Mouse (Mus musculus) spleen, postnatal 10 days (tissue): ENCODE results near the gene Ralgps1.
"Not testable (repeated sequence)": the region's sequence is repeated elsewhere in the genome, so short reads cannot be mapped to it uniquely, and the experiment has no call there.

Source experiments
- DNase-seq, 2 experiments: peaks; one replicate each; pipeline ENCODE4 v3.0.0; 2021 to 2022; ENCODE audit warnings: low spot score in 2 of 2

Ralgps1 gene

DNA sequence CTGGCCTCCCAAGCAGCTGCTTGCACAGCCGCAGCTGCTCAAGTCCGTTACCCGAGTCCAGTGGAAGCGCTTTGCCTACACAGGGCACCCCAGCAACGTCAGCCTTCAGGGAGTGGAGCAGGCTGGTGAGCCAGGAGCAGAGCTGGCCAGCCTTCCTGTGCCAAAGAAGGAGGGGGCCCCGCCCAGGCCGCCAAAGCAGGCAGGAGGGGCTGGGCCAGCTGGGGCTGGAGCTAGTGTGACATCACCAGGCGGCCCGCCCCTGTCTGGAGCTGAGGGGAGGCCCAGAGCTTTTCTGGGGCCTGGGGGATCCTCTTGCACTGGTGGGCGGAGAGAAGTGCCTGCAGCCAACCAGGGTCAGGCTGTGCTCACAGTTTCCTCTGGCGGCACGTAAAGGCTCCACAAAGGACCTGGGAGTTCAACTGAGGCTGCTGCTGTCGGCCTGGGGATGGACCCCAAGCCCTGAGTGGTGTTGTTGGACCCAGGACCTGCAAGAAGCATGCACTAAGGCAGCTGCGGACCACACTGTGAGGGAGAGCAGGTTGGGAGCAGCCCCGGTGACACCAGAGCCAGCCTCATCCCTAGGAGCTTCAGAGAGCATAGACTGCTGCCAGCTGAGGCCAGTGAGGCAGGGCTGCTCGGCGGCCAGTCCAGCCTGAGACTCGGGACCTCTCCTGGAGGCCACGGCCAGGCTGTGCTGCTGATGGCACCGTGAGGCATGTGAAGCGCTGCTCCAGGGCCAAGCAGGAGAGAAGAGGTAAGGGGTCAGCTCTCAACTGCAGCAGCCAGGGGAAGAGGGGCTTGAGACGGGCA lies 155.4 kb downstream of the Ralgps1 start, which contains the start of gene Angptl2:
Gene Angptl2, plus strand, starts transcription at position 370 of the 810 bp plus-strand sequence.
- DNase-seq = peak in 1 of 2 experiments; percentile 64

DNA sequence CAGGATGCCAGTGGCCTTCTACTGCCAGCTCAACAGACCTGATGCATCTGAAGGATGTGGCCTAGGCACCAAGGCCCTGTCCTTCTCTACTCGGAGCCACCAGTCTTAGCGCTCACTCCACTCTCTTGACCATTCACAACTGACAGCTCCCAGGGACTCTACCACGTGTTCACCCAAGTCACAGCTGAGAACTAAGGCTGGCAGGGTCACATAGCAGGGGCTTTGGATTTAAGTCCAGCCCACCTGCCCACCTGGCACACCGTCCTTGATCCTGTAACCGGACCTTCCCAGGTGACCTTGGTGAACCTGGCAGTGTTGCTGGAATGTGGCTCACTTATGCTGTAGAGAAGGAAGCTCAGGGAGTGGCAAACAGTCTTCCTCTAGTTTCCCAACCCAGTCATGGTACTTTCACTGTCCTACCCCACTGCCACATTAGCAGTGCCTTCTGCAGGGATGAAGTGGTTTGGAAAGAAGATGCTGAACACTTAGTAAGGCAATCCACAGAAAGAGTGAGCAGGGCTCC lies 156.0 kb downstream of the Ralgps1 start:
- no peak for DNase-seq

DNA sequence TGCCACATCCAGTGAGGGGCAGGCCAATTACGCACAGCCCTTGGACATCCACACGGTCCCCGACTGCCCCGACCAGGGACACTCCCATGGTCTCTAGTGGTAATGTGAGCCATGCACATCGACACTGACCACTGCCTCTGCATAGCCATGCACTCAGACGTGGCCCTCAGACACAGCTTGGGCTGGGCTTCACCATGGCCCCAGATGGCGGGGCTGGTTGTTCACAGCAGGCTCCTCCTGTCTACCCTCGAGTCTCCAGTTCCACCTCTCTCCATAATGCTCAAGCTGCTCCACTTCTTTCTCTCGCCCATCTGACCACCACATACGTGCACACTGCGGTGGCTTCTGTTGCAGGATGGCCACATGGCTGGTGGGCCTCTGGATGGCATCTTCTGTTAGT lies 160.0 kb downstream of the Ralgps1 start:
- DNase-seq = not testable (repeated sequence)

DNA sequence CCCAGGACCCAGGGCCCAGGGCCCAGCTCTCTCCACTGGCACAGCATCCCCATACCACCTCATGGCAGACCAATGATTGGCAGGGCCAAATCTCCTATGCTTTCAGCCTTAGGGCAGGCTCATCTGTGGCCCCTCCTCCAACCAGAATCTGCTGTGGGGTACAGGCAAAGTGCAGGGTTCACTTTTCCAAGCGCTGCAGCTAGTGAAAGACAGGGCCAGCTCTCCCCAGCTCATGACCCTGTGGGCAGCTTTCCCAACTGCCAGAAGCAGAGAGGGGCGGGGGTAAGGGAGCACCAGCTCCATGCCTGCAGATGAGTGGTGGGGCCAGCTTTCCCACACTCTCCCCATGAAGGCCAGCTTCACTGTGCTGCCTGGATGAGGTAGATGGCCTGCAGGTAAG lies 160.4 kb downstream of the Ralgps1 start:
- no peak for DNase-seq

DNA sequence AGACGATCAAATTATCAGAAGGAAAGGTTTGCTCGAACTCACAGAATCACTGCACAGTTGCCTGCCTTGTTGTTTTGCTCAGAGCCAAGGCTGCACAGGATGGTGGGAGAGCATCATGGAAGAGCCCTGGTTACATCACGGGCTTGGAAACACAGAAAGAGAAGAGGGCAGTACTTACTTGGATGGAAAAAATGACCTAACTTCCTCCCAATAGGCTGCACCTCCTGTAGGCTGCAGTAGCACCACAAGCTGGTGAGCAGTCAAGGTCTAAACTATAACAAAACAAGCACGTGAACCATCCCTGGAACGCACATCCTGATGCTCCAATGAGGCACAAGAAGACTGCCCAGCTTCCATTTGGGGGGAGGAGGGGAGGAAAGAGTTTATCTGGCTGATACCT lies 163.2 kb downstream of the Ralgps1 start:
- no peak for DNase-seq

DNA sequence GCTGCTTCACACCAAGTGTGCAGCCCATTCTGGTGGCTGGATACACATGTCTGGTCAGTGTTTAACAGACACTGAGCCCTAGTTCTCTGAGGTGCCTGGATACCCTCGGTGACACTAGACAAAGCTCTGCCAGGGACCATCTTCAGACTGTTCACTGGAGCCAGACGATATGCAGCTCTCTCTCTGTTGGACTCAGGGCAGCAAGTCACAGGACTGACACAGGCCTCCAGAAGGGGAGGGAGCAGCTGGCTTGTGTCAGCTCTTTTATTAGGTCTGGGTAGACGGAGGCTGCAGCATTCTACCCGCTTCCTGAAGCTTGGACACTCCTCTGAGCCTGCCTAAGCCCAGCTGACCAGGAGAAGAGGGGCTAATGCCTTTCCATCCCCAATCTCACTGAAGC lies 164.2 kb downstream of the Ralgps1 start:
- DNase-seq = no peak

DNA sequence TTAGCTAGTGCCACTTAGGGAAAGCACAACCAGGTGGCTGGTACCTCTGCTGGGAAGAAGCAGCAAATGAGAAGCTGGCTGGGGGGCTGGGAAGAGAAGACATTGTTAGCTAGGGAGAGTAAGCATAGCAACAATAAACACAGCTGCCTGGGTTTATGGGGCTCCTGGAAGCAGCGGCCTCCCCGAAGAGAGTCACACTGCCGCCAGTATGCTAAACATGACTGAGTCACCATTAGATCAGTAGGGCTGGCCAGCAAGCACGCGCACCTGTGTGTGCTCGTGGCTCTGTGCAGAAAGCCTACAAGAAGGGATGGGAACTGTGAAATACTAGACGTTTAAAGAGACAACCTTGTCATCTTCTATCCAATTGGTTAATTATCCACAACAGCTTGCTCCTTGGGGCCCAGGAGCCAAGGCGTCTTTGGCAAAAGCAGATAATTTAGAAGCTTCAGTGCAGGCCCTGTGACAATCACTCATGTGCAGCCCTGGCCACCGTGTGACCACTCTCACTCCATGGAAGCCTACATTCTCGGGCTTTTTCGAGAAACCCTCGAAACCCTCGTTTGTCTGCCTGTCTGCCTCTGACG lies 165.3 kb downstream of the Ralgps1 start:
- no peak for DNase-seq

DNA sequence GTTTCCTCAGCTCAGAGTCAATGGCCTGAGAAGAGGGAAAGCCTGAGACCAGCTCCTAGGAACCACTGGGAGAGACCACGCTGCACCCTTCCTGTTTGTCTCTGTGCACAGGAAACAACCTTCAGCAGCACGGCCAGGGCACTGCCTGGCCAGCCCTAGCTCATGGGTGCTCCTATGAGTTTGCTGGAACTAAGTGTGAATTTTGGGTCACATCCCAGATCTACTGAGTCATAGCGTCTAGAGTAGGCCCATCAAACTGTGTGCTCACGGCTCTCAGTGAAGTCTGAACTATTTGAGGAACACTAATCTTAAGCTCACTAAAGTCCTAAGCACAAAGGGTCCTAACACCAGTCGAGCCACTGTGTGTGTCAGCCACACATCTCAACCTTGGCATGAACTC lies 166.3 kb downstream of the Ralgps1 start:
- no peak for DNase-seq

DNA sequence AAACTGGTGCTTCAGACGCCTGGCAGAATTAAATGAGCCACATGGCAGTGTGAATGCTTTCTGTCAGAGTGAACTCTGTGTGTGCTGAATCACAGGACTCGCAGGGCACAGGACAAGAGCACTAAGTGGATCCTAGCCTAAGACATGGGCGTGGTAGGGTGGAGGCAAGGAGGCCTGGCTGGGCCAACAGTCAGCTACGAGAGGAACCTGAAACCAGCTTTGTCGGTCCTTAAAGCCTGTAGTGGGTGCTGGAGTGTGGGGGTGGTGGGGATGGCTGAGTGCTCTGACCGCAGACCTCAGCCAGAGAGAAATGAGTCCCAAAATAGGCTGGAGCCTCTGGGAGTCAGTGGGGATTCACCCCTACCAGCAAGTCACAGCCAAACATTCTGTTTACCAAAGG lies 168.0 kb downstream of the Ralgps1 start:
- DNase-seq = peak in 1 of 2 experiments; percentile 36

DNA sequence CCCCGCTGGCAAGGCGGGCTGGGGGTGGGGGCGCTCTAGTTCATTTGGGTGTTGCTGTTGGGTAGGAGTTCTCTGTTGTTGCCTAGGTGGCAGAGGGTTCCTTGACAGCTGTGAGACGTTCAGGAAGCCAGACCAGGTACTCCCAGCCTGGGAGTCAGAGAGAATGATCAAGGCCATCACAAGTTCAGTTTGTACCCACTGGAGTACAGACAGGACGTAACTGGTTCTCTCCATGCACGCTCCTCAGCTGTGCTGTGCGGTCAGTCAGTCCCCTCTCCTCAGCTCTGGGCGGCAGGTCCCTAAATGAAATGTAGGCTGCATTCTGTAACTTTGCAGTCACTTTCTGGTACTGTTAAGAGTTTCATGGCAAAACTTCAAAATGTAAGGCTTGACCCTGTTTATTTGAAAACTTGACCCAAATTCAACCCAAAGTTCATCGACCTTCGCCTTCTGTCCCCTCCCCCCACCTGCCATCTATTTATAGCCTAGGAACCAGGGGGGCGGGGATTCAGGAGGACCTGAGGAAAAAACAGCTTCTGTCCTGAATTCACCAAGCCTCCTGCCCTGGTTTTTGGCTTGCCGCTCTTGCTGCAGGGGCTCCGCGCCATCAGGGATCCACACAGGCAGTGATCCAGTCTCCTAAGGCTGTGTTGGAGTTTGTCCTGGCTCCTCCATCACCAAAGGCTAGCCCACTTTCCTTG lies 170.8 kb downstream of the Ralgps1 start:
- DNase-seq = no peak

DNA sequence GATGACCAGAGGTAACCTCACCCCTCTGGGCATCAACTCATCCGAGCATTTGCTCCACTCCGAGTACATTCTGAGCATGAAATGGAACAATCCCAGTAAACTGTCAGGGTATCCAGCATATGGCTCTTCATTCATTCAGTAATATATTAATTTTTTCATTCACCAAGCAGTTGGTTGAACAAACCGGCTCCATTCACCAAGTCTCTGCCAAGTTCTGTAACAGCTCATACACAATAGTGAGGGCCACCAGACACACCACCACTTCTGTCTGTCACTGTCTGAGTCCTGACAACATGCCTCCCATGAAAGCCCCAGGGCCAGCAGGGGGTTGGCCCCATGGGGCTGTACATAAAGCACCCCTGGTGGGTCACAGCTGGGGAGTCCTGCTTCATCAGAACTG lies 181.3 kb downstream of the Ralgps1 start:
- DNase-seq = no peak

DNA sequence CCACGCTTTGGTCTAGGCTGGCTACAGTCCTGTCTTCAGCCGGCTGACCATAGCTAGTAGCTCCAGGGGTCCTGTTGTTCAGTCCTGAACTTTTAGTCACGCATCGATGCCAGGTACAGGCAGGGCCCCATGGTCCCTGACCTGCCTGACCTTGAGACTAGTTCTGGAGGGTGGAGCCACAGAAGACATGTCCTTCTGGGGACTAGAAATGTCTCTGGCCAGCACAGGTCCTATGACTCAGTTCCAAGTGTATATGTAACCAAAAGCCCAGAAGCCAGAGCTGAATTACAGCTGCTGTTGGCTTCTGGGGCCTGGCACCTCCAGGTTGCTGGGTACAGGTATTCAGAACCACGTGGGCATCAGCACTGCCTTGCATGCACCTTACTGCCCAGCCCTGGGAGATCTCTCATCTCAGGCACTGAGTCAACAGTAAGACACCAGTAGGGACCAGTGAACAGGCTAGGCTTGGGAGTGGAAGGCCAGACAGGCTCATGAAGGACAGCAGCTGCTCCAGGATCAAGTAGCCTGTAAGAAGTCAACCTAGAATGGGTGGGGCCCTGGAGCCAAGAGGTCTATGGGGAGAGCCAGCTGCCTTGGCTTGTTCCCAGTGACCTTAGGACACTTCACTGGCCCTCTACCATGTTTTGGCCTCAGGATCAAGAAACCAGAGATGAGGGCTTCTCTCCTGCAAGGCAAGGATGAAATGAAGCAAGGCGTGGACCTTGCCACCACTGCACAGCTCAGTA lies 182.2 kb downstream of the Ralgps1 start:
- DNase-seq = no peak

DNA sequence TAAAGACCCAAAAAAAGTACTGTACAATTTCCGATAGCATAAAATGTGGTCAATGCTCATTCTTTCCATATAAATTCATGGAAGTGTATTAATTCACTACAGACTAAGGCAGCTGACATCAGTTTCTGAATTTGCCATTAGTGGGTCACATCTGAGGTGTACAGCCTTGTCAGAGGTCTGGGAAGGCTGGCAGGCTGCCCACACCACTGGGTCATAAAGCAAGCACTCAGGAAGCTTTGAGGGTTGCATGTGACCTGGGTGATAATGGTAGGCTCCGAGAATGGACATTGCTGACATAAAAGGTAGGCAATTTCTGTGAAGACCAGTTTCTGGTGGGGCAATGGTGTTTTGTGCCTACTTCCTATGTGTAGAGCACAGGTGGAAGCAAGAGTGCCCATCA lies 183.4 kb downstream of the Ralgps1 start:
- no peak for DNase-seq

DNA sequence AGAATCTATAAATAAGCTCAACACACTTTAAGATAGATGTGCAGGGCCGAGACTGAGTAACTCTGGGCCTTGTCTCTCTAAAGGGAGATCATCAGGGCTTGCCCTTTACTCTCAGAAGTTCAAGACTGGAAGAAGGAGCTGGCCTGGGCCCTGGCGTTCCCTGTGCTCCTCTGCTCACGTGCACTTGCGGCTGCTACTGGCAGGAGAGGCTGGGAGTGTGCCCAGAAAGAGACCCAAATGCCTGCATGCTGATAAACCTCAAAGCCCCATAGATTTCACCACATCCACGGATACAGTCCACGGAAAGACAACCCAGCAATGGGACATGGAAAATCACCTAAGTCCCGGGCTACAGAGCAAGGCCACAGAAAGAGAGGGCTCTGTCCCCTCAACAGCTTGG lies 184.8 kb downstream of the Ralgps1 start:
- DNase-seq = no peak

DNA sequence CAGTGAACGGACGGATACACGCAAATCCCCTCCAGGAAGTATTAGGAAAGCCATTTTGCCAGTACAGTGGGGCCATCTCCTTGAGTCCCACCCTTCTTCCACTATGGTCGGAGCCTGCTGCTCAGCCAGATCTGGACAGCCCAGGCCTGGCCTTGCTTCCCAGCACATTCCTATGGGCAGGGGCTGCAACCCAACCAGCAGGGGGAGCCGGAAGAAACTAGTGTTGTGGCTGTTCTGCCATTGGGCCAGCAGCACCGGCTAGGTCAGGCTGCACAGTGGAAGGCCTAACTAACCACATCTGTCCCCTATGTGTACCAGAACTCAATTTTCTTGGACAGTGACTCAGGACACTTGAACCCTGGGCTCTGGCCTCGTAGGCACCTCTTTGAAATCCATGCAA lies 186.0 kb downstream of the Ralgps1 start:
- DNase-seq = peak in 1 of 2 experiments; percentile 49

DNA sequence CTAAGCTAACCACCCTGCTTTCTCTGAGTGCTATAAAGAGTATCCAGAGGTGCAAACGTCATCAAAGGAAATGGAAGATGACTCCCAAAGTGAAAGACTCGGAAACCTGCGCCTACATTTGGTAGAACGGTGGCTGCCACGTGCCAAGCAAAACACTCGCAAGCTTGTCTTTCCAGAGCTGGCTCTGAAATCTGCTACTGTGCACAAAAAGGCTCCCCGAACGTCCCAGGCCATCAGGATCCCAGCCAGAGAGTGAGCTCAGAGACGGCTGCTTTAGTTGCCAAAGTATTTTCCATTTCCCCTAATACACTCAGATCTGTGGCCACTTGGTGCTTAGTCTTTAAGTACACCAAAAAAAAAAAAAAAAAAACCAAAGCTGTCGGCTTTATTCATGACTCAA lies 186.6 kb downstream of the Ralgps1 start:
- no peak for DNase-seq

DNA sequence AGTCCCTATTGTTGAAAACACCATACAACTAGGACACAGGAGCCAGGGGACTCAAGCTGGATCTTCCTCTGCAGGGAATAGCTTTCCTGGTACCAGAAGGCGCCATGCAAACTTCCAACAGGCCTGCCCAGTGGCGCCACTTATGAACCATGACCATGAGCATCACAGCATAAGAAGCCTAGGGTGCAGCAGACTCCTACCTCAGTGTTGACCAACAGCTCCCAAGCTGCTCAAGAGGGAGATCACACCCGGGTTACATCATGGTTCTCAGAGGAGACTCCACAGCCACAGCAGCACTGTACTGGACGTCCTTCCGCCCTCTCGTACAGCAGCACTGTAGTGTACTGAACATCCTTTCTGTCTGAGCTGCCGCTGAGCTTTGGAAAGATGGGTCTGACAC lies 188.0 kb downstream of the Ralgps1 start:
- DNase-seq = no peak

DNA sequence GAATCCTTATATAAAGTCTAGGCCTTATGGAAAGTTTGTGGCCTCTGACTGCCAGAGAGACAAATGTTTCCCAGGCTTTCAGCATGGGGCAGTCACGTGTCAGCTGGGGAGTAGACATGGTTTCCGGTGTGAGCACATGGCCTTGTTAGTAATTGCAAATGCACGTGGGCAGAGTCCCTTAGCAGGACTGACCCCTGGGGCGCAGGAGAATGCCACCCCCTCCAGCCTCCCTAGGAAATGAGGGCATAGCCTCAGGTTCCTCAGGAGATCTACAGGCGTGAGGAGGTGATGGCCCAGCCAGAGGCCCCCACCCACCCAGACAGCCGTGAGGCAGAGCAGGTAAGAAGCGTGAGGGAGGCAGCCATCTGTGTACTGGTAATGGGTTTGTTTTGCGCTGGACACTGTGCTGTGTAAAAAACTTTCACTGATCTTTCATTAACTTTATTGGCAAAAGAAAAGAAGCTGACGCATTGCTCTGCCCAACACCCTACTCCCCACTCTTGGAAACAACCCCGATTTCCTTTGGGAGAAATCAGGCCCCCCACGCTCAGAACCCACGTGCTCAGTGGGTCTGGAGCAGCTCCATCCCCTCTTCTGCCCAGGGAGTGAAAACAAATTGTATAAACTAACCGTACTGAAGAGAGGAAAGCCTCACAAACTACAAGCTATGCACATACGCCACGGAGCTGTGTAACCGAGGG lies 191.2 kb downstream of the Ralgps1 start:
- no peak for DNase-seq

DNA sequence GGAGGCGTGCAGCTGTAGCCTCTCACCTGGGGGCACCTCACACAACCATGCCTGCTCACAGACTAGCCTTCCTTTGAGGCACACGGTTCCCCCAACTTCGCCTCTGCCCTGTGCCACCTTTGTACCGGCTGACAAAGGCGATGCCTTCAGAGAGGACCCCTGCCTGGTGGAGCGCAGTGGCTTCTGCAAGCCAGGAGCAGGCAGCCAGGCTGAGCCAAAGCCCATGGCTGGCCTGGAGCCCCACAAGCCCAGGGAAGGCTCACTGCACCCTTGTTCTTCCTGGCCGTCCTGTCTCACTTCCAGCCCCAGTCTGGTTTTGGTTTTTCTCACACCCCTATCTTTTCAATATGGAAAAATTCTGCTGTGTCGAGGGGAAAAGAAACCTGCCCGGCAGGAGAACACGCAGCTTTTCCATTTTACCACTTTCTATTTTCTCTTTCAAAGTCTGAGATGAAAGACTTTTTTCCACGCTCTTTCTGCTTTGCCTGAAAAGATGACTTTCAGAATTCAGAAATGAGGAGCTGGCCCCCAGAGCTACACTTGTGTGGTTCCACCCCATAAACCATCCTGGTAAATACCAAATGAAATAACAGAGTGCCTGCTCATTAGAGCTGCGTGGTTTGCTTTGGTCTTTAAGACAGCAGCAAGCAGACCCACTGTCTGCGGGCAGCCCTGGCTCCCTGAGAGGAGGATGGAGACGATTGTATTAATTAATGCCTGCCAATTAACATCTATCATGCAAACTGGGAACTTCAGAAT lies 191.9 kb downstream of the Ralgps1 start:
- DNase-seq = no peak

DNA sequence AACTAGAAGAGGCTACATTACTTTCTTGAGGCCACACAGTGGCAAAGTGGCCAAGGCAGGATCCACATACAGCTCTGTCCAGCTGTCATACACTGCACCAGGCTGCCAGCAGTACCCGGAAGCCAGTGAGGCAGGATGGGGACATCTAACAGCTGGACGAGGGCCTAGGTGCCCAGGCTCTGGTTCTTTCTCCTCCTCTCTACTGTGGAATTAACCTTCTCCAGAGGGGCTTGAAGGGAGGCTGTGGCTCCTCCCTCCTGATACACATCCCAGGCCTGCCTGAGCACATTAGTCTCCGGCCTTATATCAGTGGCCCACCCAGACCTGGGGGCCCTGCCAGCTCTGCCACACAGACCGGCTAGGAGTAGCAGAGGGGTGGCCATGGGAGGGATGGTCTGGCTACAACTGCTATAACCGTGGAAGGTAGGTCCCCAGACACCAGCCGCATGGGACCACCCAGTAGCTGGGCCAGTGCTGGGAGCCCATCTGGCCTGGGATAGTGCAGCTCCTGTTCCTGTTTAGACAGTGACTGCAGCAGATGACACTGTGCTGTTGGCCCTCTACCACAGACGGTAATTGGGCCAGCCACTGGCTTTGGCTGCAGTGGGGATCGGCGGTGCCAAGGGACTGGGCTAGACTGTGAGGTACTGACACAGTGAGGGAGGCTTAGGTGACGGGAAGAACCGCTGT lies 192.9 kb downstream of the Ralgps1 start:
- DNase-seq = no peak
